Mouse (Mus musculus) lung, embryonic 15.5 days (tissue): Measurements from ENCODE around the gene Myo3b. TPM values are rescaled to one million over a fixed set of nuclear protein-coding genes. Genes with fewer than 3 reads are reported as not detected.

Source experiments
- ATAC-seq: fragments of 200-750 bp; cut with Nextera tagmentation; 2 replicates; pipeline ENCODE4 v1.8.0; 2017; ENCODE audit warnings: moderate number of reproducible peaks, borderline replicate concordance; ENCODE audit not compliant: low FRiP score, low TSS enrichment; ENCODE audit errors: extremely low read depth
- H3K27ac ChIP-seq: fragments of 300-500 bp; sonication (generic); 2 replicates; pipeline ENCODE4 v1.5.1; 2015; ENCODE audit warnings: moderate library complexity, mild to moderate bottlenecking, inconsistent platforms
- H3K27me3 ChIP-seq: fragments of 300-500 bp; sonication (generic); 2 replicates; pipeline ENCODE4 v1.6.1; 2015; ENCODE audit warnings: inconsistent platforms
- H3K36me3 ChIP-seq: fragments of 300-500 bp; sonication (generic); 2 replicates; pipeline ENCODE4 v1.6.1; 2015; ENCODE audit warnings: inconsistent platforms
- H3K4me1 ChIP-seq: fragments of 300-500 bp; sonication (generic); 2 replicates; pipeline ENCODE4 v1.6.1; 2015; ENCODE audit warnings: inconsistent platforms
- H3K4me2 ChIP-seq: fragments of 300-500 bp; sonication (generic); 2 replicates; pipeline ENCODE4 v1.6.1; 2015; ENCODE audit warnings: inconsistent platforms, mild to moderate bottlenecking, moderate library complexity
- H3K4me3 ChIP-seq: fragments of 300-500 bp; sonication (generic); 2 replicates; pipeline ENCODE4 v1.5.1; 2015; ENCODE audit warnings: mild to moderate bottlenecking, inconsistent platforms
- H3K9ac ChIP-seq: fragments of 300-500 bp; sonication (generic); 2 replicates; pipeline ENCODE4 v1.6.1; 2015; ENCODE audit warnings: inconsistent platforms
- H3K9me3 ChIP-seq: fragments of 300-500 bp; sonication (generic); 2 replicates; pipeline ENCODE4 v1.6.1; 2016; ENCODE audit warnings: inconsistent platforms
- WGBS: fragments of 180-500 bp; shearing (Covaris S2); methylation state at CpG from one replicate; pipeline ENCODE4 v1.1.7; 2015; 5-methylcytosine and 5-hydroxymethylcytosine counted together
- polyA plus RNA-seq: library from polyadenylated mRNA; unstranded; fragments of >200 nt; fragmentation: Nextera tagmentation; extraction: Ambion mirVana; gene quantifications from 2 replicates; pipeline ENCODE4 v1.2.1, GENCODE M21; 2015

Myo3b gene
- polyA plus RNA-seq, 1 experiment from 2014 or later: 0.46 TPM

- 17% methylated on average over 13 of the region's 13 CpGs for WGBS
- no peaks in the 10 kb centered on the region for H3K36me3 ChIP-seq
- H3K4me2 ChIP-seq: no peak overlapping the region
- no peak overlapping the region for H3K4me3 ChIP-seq
- H3K27me3 ChIP-seq: no peaks in the 10 kb centered on the region
- no peak overlapping the region for H3K27ac ChIP-seq
- ATAC-seq: no peak
- no peak overlapping the region for H3K9ac ChIP-seq
- H3K4me1 ChIP-seq: peaks cover 3% of the 10 kb centered on the region; the same call in 1 of the 2 replicates
- no peaks in the 10 kb centered on the region for H3K9me3 ChIP-seq
Measured at GRCm38 (mm10) chr2:70278425-70279277, 239.7 kb downstream of the Myo3b start.

GRCm38 (mm10) chr2:70284109-70284508 is 245.2 kb downstream of the Myo3b start:
- Histone ChIP-seq H3K36me3 (no peaks in the 10 kb centered on the region), H3K27ac (no peak overlapping the region), H3K9me3 (no peaks in the 10 kb centered on the region), H3K4me1 (peaks cover 3% of the 10 kb centered on the region; the same call in 1 of the 2 replicates), H3K4me2 (no peak overlapping the region), H3K27me3 (no peaks in the 10 kb centered on the region), H3K9ac (no peak overlapping the region), H3K4me3 (no peak overlapping the region)
- WGBS: 68% methylated on average over 1 of the region's 1 CpGs
- no peak for ATAC-seq

- Histone ChIP-seq H3K27me3 (no peaks in the 10 kb centered on the region), H3K4me3 (no peak overlapping the region), H3K4me1 (peaks cover 13% of the 10 kb centered on the region), H3K4me2 (no peak overlapping the region), H3K9ac (no peak overlapping the region), H3K27ac (no peak overlapping the region), H3K36me3 (no peaks in the 10 kb centered on the region), H3K9me3 (no peaks in the 10 kb centered on the region)
- WGBS: 11% methylated on average over 5 of the region's 5 CpGs
- ATAC-seq: no peak
Measured at GRCm38 (mm10) chr2:70291063-70291462, 252.1 kb downstream of the Myo3b start.

- H3K4me2 ChIP-seq: no peak overlapping the region
- no peaks in the 10 kb centered on the region for H3K9me3 ChIP-seq
- no peak overlapping the region for H3K27ac ChIP-seq
- H3K36me3 ChIP-seq: no peaks in the 10 kb centered on the region
- no peak for ATAC-seq
- H3K4me3 ChIP-seq: no peak overlapping the region
- no peaks in the 10 kb centered on the region for H3K27me3 ChIP-seq
- no peak overlapping the region for H3K9ac ChIP-seq
- H3K4me1 ChIP-seq: peaks cover 13% of the 10 kb centered on the region
- 38% methylated on average over 3 of the region's 3 CpGs for WGBS
Measured at GRCm38 (mm10) chr2:70292776-70293175, 253.8 kb downstream of the Myo3b start.

GRCm38 (mm10) chr2:70302905-70303304 is 264.0 kb downstream of the Myo3b start:
- Histone ChIP-seq H3K4me3 (no peak overlapping the region), H3K27me3 (no peaks in the 10 kb centered on the region), H3K4me2 (no peak overlapping the region), H3K27ac (no peak overlapping the region), H3K9ac (no peak overlapping the region), H3K9me3 (no peaks in the 10 kb centered on the region), H3K36me3 (no peaks in the 10 kb centered on the region), H3K4me1 (no peaks in the 10 kb centered on the region)
- ATAC-seq: no peak

- H3K36me3 ChIP-seq: no peaks in the 10 kb centered on the region
- no peaks in the 10 kb centered on the region for H3K27me3 ChIP-seq
- WGBS: 22% methylated on average over 9 of the region's 9 CpGs
- H3K9ac ChIP-seq: no peak overlapping the region
- H3K27ac ChIP-seq: no peak overlapping the region
- no peak overlapping the region for H3K4me2 ChIP-seq
- H3K4me3 ChIP-seq: no peak overlapping the region
- no peaks in the 10 kb centered on the region for H3K9me3 ChIP-seq
- peaks cover 4% of the 10 kb centered on the region; the same call in 1 of the 2 replicates for H3K4me1 ChIP-seq
- ATAC-seq: no peak
Measured at GRCm38 (mm10) chr2:70315125-70315524, 276.2 kb downstream of the Myo3b start.

GRCm38 (mm10) chr2:70315734-70316133 is 276.8 kb downstream of the Myo3b start:
- Histone ChIP-seq H3K27ac (no peak overlapping the region), H3K36me3 (no peaks in the 10 kb centered on the region), H3K9ac (no peak overlapping the region), H3K4me2 (no peak overlapping the region), H3K9me3 (no peaks in the 10 kb centered on the region), H3K4me1 (peaks cover 4% of the 10 kb centered on the region; the same call in 1 of the 2 replicates), H3K27me3 (no peaks in the 10 kb centered on the region), H3K4me3 (no peak overlapping the region)
- no peak for ATAC-seq
- WGBS: 71% methylated on average over 3 of the region's 3 CpGs

- Histone ChIP-seq H3K27me3 (no peaks in the 10 kb centered on the region), H3K4me2 (no peak overlapping the region), H3K4me3 (no peak overlapping the region), H3K4me1 (peaks cover 12% of the 10 kb centered on the region), H3K9ac (no peak overlapping the region), H3K36me3 (no peaks in the 10 kb centered on the region), H3K9me3 (no peaks in the 10 kb centered on the region), H3K27ac (no peak overlapping the region)
- whole genome bisulfite sequencing: 27% methylated on average over 6 of the region's 6 CpGs
- no peak for ATAC-seq
Measured at GRCm38 (mm10) chr2:70317850-70318249, 278.9 kb downstream of the Myo3b start.

- H3K27me3 ChIP-seq: no peaks in the 10 kb centered on the region
- ATAC-seq: no peak
- H3K4me2 ChIP-seq: no peak overlapping the region
- no peak overlapping the region for H3K4me3 ChIP-seq
- peaks cover 17% of the 10 kb centered on the region for H3K4me1 ChIP-seq
- H3K36me3 ChIP-seq: no peaks in the 10 kb centered on the region
- H3K27ac ChIP-seq: no peak overlapping the region
- no peaks in the 10 kb centered on the region for H3K9me3 ChIP-seq
- no peak overlapping the region for H3K9ac ChIP-seq
- 29% methylated on average over 5 of the region's 5 CpGs for WGBS
Measured at GRCm38 (mm10) chr2:70318861-70319555, 280.1 kb downstream of the Myo3b start.

GRCm38 (mm10) chr2:70322767-70323166 is 283.8 kb downstream of the Myo3b start:
- no peak overlapping the region for H3K9ac ChIP-seq
- no peaks in the 10 kb centered on the region for H3K9me3 ChIP-seq
- H3K27ac ChIP-seq: no peak overlapping the region
- peaks cover 17% of the 10 kb centered on the region for H3K4me1 ChIP-seq
- no peak overlapping the region for H3K4me2 ChIP-seq
- H3K36me3 ChIP-seq: no peaks in the 10 kb centered on the region
- WGBS: 48% methylated on average over 9 of the region's 9 CpGs
- ATAC-seq: no peak
- H3K4me3 ChIP-seq: no peak overlapping the region
- H3K27me3 ChIP-seq: no peaks in the 10 kb centered on the region

GRCm38 (mm10) chr2:70327602-70328001 is 288.7 kb downstream of the Myo3b start:
- no peak for ATAC-seq
- no peaks in the 10 kb centered on the region for H3K27me3 ChIP-seq
- peaks cover 5% of the 10 kb centered on the region; the same call in 1 of the 2 replicates for H3K4me1 ChIP-seq
- no peak overlapping the region for H3K9ac ChIP-seq
- H3K27ac ChIP-seq: no peak overlapping the region
- H3K36me3 ChIP-seq: no peaks in the 10 kb centered on the region
- H3K4me3 ChIP-seq: no peak overlapping the region
- no peaks in the 10 kb centered on the region for H3K9me3 ChIP-seq
- WGBS: 73% methylated on average over 11 of the region's 11 CpGs
- no peak overlapping the region for H3K4me2 ChIP-seq

GRCm38 (mm10) chr2:70332905-70333304 is 294.0 kb downstream of the Myo3b start:
- Histone ChIP-seq H3K4me1 (peaks cover 45% of the 10 kb centered on the region), H3K4me3 (no peak overlapping the region), H3K4me2 (no peak overlapping the region), H3K27me3 (no peaks in the 10 kb centered on the region), H3K36me3 (no peaks in the 10 kb centered on the region), H3K27ac (no peak overlapping the region), H3K9ac (no peak overlapping the region), H3K9me3 (no peaks in the 10 kb centered on the region)
- 88% methylated on average over 6 of the region's 6 CpGs for WGBS
- ATAC-seq: no peak
